8 mouse cellular contexts compared by ENCODE assay signal in the genomic region with DNA sequence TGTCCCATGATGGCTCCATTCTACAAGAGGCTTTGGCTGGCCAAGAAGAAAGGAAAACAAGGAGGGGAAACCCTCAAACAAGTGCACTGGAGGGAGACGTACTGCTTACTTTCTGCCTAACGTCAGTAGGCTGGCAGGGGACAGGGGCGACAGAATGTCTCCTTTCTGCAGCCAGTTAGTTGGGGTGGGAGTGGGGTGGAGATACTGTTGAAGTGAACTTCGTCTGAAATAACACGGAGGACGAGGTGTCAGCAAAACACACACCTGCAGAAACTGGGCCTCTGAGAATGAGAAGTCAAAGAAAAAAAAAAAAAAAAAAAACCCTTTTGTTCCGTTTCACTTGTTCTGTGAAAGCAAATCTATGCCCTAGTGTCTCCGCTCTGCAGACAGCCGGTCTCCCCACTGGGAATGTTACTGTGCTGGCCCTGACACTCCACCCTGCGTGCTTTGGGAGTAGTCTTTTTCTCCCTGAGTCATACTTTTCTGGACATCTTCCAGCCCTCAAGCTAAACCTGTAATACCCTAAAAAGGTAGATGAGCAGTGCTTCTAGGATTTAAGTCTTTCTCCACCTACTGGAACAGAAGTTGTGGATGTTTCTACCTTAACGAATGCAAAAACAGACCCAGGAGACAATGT.
DNase-seq lines count a peak whose midpoint lies in the region; ATAC-seq and TF ChIP-seq lines count a peak whose summit lies in the region.

No protein-coding gene starts in this region.

- no peak for TF ChIP-seq CTCF in gastrocnemius, adult 2 months (IDR thresholded peaks at IDR 0.05)

- no peak for ATAC-seq in midbrain, embryonic 11.5 days (ENCODE audit: low FRiP score)

- peak; percentile 45 for DNase-seq in gastrocnemius, adult 2 months
- no peak for DNase-seq in gastrocnemius, postnatal 25 days
- peak; percentile 43 to 45 for DNase-seq in B cell, adult 2 months
- DNase-seq in cerebellum, postnatal 25 days = peak; percentile 41 to 70
- peak; percentile 19 to 48 for DNase-seq in kidney, postnatal 4 days
- no peak for DNase-seq in midbrain, embryonic 11.5 days (ENCODE audit: low spot score, missing footprints)
- DNase-seq in gastrocnemius, postnatal 14 days = no peak
- no peak for DNase-seq in adipocyte (ENCODE audit: low spot score)

- peak overlapping the region; percentile 69 for H3K27ac ChIP-seq in gastrocnemius, adult 2 months
- no peak overlapping the region for H3K27ac ChIP-seq in midbrain, embryonic 11.5 days (ENCODE audit: low read depth, low read length)

- H3K36me3 ChIP-seq in midbrain, embryonic 11.5 days (ENCODE audit: control insufficient read depth, insufficient read depth, low read length) = no peaks in the 10 kb centered on the region

- 64% methylated on average over 11 of the region's 11 CpGs for WGBS in midbrain, embryonic 11.5 days

- no peak overlapping the region for H3K9ac ChIP-seq in midbrain, embryonic 11.5 days (ENCODE audit: low read length)

- no peaks in the 10 kb centered on the region for H3K9me3 ChIP-seq in midbrain, embryonic 11.5 days (ENCODE audit: control insufficient read depth, low read length)

- peaks cover 40% of the 10 kb centered on the region for H3K4me1 ChIP-seq in midbrain, embryonic 11.5 days (ENCODE audit: control insufficient read depth, insufficient read depth, low read length)

- H3K4me3 ChIP-seq in gastrocnemius, adult 2 months = no peak overlapping the region
- no peak overlapping the region for H3K4me3 ChIP-seq in midbrain, embryonic 11.5 days (ENCODE audit: low read depth, low read length)

- H3K27me3 ChIP-seq in midbrain, embryonic 11.5 days (ENCODE audit: control insufficient read depth, insufficient read depth, low read length) = no peaks in the 10 kb centered on the region

- intact Hi-C loops in gastrocnemius, adult 2 months (cut with DNase I) = loop anchor here (5.0 kb wide), 2 partner anchors 44 to 101 kb away; a partner anchor contains a TSS
- intact Hi-C loops in gastrocnemius, postnatal 14 days (cut with DNase I; ENCODE audit: low total_unique reads) = no loop called here

- H3K4me2 ChIP-seq in midbrain, embryonic 11.5 days = no peak overlapping the region

Comparison
In these comparisons a context has a peak if more than half of its experiments do, and no peak if none do; other contexts are left out.
1. DNase-seq: peak in gastrocnemius, adult 2 months (single experiment), B cell, adult 2 months (2 of 2), cerebellum, postnatal 25 days (2 of 2) and kidney, postnatal 4 days (2 of 2); none in gastrocnemius, postnatal 25 days (single experiment), midbrain, embryonic 11.5 days (single experiment), gastrocnemius, postnatal 14 days (single experiment) and adipocyte (single experiment).